Mouse (Mus musculus) bone marrow macrophage, adult 2 months (primary cell): ENCODE data around the gene Wbp1l. TPM values are rescaled to one million over a fixed set of nuclear protein-coding genes. Genes with fewer than 3 reads are reported as not detected.

Source experiments
- H3K27ac ChIP-seq: 2 replicates; pipeline ENCODE4 v1.5.1; 2012; ENCODE audit warnings: low read depth, low read length; ENCODE audit not compliant: insufficient read depth
- H3K4me1 ChIP-seq: 2 replicates; pipeline ENCODE4 v1.6.1; 2012; ENCODE audit warnings: low read length; ENCODE audit not compliant: control insufficient read depth, insufficient read depth
- H3K4me3 ChIP-seq: 2 replicates; pipeline ENCODE4 v1.5.1; 2012; ENCODE audit warnings: mild to moderate bottlenecking, low read length, moderate library complexity; ENCODE audit not compliant: insufficient read depth
- CTCF ChIP-seq: IDR thresholded peaks from 2 replicates; pipeline ENCODE4 v1.5.1; 2012; ENCODE audit warnings: low read depth, mild to moderate bottlenecking, low read length, moderate library complexity
- POLR2A ChIP-seq: IDR thresholded peaks from 2 replicates; pipeline ENCODE4 v1.6.1; 2012; ENCODE audit warnings: mild to moderate bottlenecking, low read depth, low read length, borderline replicate concordance
- polyA plus RNA-seq: library from polyadenylated mRNA; stranded (reverse); fragments of >200 nt; gene quantifications from 2 replicates; pipeline ENCODE4 v1.2.4, GENCODE M21; 2012; ENCODE audit not compliant: missing spikeins, insufficient read depth, insufficient read length

The Wbp1l gene
- polyA plus RNA-seq, 1 experiment, result 56.5 TPM

- Histone ChIP-seq H3K4me1 (peaks cover 26% of the 10 kb centered on the region), H3K4me3 (peak overlapping the region; percentile 27), H3K27ac (peak overlapping the region; percentile 62)
- TF ChIP-seq CTCF (no peak), POLR2A (no peak)
These were observed 99.1 kb downstream of the Wbp1l start for GRCm38 (mm10) chr19:46697840-46698517.

DNA sequence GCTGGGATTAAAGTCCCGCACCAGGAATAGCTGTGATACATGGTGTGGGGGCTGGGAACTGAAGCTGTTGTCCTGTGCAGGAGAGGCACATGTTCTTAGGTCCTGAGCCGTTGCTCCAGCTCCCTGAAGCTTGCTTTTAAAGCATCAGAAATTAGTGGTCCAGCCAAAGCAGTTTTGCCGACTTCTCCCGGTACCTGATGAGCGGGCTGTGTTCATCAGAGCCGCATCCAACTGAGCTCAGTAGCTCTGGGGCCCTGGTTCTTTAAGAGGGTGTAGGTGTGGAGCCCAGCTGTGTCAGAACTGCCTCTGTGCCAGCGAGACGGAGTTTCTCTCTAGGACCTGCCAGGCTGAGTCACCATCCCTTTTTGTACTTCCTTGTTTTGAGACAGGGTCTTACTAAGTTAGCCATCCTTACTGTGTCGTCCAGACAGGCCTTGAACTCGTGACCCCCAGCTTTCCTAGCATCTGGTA, 100.2 kb downstream of the Wbp1l start:
- H3K27ac ChIP-seq, result peak overlapping the region; percentile 80
- TF ChIP-seq POLR2A, result no peak
- TF ChIP-seq CTCF, result no peak
- H3K4me1 ChIP-seq, result peaks cover 26% of the 10 kb centered on the region
- H3K4me3 ChIP-seq, result 0 out of 2 replicates have a peak overlapping the region, but pooled peaks have one; percentile 18

DNA sequence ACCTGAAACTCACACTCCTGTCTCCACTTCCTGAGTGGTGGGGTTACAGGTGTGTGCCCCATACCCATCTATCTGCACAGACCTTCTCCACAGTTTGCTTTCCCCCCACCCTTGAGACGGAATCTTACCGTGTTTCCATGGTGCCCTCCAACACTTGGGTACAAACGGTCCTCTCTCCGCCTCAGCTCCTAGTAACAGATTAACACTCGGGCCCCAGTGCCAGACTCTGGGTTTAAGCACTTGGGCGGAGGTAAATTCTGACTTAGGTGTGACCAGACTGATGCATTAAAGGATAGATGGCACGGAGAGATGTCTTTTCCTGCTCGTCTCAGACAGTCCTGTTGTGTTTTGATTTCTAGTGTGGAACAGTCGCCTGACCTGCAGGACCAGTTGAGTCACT, 102.3 kb downstream of the Wbp1l start:
- no peak overlapping the region for H3K27ac ChIP-seq
- no peak overlapping the region for H3K4me3 ChIP-seq
- TF ChIP-seq POLR2A (no peak), CTCF (no peak)
- H3K4me1 ChIP-seq, result peaks cover 26% of the 10 kb centered on the region

DNA sequence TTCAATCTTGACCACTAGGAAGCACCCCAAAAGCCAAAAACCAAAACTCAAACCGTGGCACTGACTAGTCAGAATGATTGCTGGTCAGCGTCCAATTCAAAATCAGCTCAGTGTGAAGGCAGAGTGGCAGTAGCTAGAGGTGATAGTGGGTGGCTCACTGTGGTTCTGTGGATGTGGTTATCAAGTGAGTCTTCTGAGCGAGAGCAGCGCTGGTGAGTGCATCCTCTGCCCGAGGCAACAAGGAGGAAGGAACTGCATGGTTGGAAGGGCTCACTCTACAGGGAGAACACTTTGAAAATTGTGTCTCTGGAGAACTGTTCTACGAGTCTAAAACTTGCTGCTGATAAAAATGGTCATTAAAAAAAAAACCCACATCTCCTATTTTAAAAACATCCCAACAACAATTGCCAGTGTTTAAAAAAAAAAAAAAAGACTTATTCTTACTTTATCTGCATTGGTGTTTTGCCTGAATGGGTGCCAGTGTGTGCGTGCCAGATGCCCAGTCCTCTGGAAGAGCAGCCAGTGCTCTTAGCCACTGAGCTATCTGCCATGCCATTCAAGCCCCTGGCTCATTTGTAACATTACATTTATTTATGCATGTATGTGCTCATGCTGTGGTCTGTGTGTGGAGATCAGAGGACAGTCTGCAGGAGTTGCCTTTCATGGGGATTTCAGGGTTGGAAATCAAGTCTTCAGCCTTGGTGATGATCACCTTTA, 107.1 kb downstream of the Wbp1l start:
- Histone ChIP-seq H3K4me1 (0 out of 2 replicates have a peak, but pooled peaks cover 2% of the 10 kb centered on the region), H3K27ac (no peak overlapping the region), H3K4me3 (no peak overlapping the region)
- TF ChIP-seq POLR2A (no peak), CTCF (no peak)

GRCm38 (mm10) chr19:46706540-46707295, 107.8 kb downstream of the Wbp1l start:
- no peak overlapping the region for H3K4me3 ChIP-seq
- TF ChIP-seq CTCF (no peak), POLR2A (no peak)
- no peak overlapping the region for H3K27ac ChIP-seq
- 0 out of 2 replicates have a peak, but pooled peaks cover 2% of the 10 kb centered on the region for H3K4me1 ChIP-seq

Other genes with a start within 250 kb of the Wbp1l start
- 0.67 TPM in 1 of 2 replicates, not detected in the other for gene 2310034G01Rik, start 248.8 kb upstream of the Wbp1l start, polyA plus RNA-seq
- 79.0 and 92.5 TPM in 2 replicates for gene Actr1a, start 203.3 kb upstream of the Wbp1l start, polyA plus RNA-seq
- 14.7 and 15.1 TPM in 2 replicates for gene Sufu, start 202.2 kb upstream of the Wbp1l start, polyA plus RNA-seq
- gene Trim8, start 97.4 kb upstream of the Wbp1l start, polyA plus RNA-seq, result 66.3 and 69.0 TPM in 2 replicates
- 36.7 and 36.9 TPM in 2 replicates for gene Arl3, start 25.9 kb upstream of the Wbp1l start, polyA plus RNA-seq
- gene Sfxn2, start 25.7 kb upstream of the Wbp1l start, polyA plus RNA-seq, result 12.3 and 14.7 TPM in 2 replicates
- not detected in 2 replicates for gene Cyp17a1, start 74.1 kb downstream of the Wbp1l start, polyA plus RNA-seq
- 13.7 and 15.6 TPM in 2 replicates for gene Borcs7, start 90.8 kb downstream of the Wbp1l start, polyA plus RNA-seq
- 9.8 and 10.7 TPM in 2 replicates for gene As3mt, start 108.4 kb downstream of the Wbp1l start, polyA plus RNA-seq
- gene Cnnm2, start 162.5 kb downstream of the Wbp1l start, polyA plus RNA-seq, result 16.0 and 16.2 TPM in 2 replicates